Mouse (Mus musculus) B cell, adult 2 months (primary cell): ENCODE results near the gene Tmem268.
A peak's percentile ranks its signal among the peaks of the same experiment; 100 is the strongest.

Source experiments
- DNase-seq, 2 experiments: peaks; one replicate each; pipeline ENCODE4 v3.0.0; 2022

Tmem268 gene

GRCm38 (mm10) chr4:63558407-63559081 is at the start of gene Tmem268:
Tmem268 (plus strand) TSS chr4:63558781.
- DNase-seq: peak; percentile 80 to 87

GRCm38 (mm10) chr4:63512921-63513320 is 45.7 kb upstream of the Tmem268 start:
- no peak for DNase-seq

GRCm38 (mm10) chr4:63514454-63514984 is 44.1 kb upstream of the Tmem268 start:
- no peak for DNase-seq

- no peak for DNase-seq
These were observed 43.6 kb upstream of the Tmem268 start for GRCm38 (mm10) chr4:63515021-63515420.

- DNase-seq: no peak
These were observed 36.7 kb upstream of the Tmem268 start for GRCm38 (mm10) chr4:63521813-63522419.

- no peak for DNase-seq
These were observed 33.1 kb upstream of the Tmem268 start for GRCm38 (mm10) chr4:63525514-63525913.

GRCm38 (mm10) chr4:63528946-63529345 is 29.6 kb upstream of the Tmem268 start:
- DNase-seq: no peak

- DNase-seq: no peak
These were observed 28.2 kb upstream of the Tmem268 start for GRCm38 (mm10) chr4:63530409-63530808.

- DNase-seq: no peak
These were observed 21.0 kb upstream of the Tmem268 start for GRCm38 (mm10) chr4:63537602-63538001.

GRCm38 (mm10) chr4:63542209-63542608 is 16.4 kb upstream of the Tmem268 start:
- no peak for DNase-seq

- DNase-seq: peak; percentile 33
These were observed 14.7 kb upstream of the Tmem268 start for GRCm38 (mm10) chr4:63543746-63544493.

GRCm38 (mm10) chr4:63544494-63545230 is 13.9 kb upstream of the Tmem268 start, which contains the start of gene Atp6v1g1:
Atp6v1g1 (plus strand) TSS chr4:63544772.
- peak; percentile 92 to 93 for DNase-seq

GRCm38 (mm10) chr4:63545231-63545958 is 13.2 kb upstream of the Tmem268 start:
- DNase-seq: no peak

GRCm38 (mm10) chr4:63546441-63547055 is 12.0 kb upstream of the Tmem268 start:
- no peak for DNase-seq

- no peak for DNase-seq
These were observed 10.8 kb upstream of the Tmem268 start for GRCm38 (mm10) chr4:63547799-63548198.

GRCm38 (mm10) chr4:63548491-63548890 is 10.1 kb upstream of the Tmem268 start:
- no peak for DNase-seq

GRCm38 (mm10) chr4:63550908-63551307 is 7.7 kb upstream of the Tmem268 start:
- DNase-seq: no peak

- DNase-seq: no peak
These were observed 5.7 kb upstream of the Tmem268 start for GRCm38 (mm10) chr4:63552865-63553264.

GRCm38 (mm10) chr4:63553789-63554576 is 4.6 kb upstream of the Tmem268 start:
- DNase-seq: no peak

- no peak for DNase-seq
These were observed 4.0 kb upstream of the Tmem268 start for GRCm38 (mm10) chr4:63554616-63555015.

- no peak for DNase-seq
These were observed 3.5 kb upstream of the Tmem268 start for GRCm38 (mm10) chr4:63555111-63555510.
